Comparison of ENCODE assay signal across 8 mouse cellular contexts in genomic region chr15:32002950-32003422, GRCm38 (mm10).
DNase-seq lines count a peak whose midpoint lies in the region; ATAC-seq and TF ChIP-seq lines count a peak whose summit lies in the region.

No protein-coding gene starts in this region.

- no peak overlapping the region for H3K9ac ChIP-seq in forebrain, embryonic 15.5 days (replicated peaks)
- no peak overlapping the region for H3K9ac ChIP-seq in hindbrain, postnatal 0 days (replicated peaks; ENCODE audit: low read length)
- H3K9ac ChIP-seq in lung, embryonic 16.5 days (ENCODE audit: low read length): no peak overlapping the region

- peaks cover 31% of the 10 kb centered on the region for H3K4me1 ChIP-seq in forebrain, embryonic 15.5 days
- 0 out of 2 replicates have a peak, but pooled peaks cover 6% of the 10 kb centered on the region for H3K4me1 ChIP-seq in hindbrain, postnatal 0 days (ENCODE audit: insufficient read depth, low read length)
- peaks cover 8% of the 10 kb centered on the region for H3K4me1 ChIP-seq in lung, embryonic 16.5 days (replicated peaks; ENCODE audit: control insufficient read depth, insufficient read depth, low read length)

- H3K4me3 ChIP-seq in forebrain, embryonic 15.5 days: no peak overlapping the region
- no peak overlapping the region for H3K4me3 ChIP-seq in hindbrain, postnatal 0 days (ENCODE audit: low read length)
- no peak overlapping the region for H3K4me3 ChIP-seq in lung, embryonic 16.5 days (ENCODE audit: low read length)

- WGBS in forebrain, embryonic 15.5 days: 8% methylated on average over 2 of the region's 2 CpGs
- 23% methylated on average over 2 of the region's 2 CpGs for WGBS in hindbrain, postnatal 0 days
- 41% methylated on average over 2 of the region's 2 CpGs for WGBS in lung, embryonic 16.5 days

- peak; percentile 98 for ATAC-seq in forebrain, embryonic 15.5 days (replicated peaks)
- ATAC-seq in hindbrain, postnatal 0 days: peak; percentile 95
- ATAC-seq in lung, embryonic 16.5 days (ENCODE audit: low read depth): peak; percentile 74
- no peak for ATAC-seq in granulocyte monocyte progenitor cell, adult 5-6 weeks (replicated peaks; ENCODE audit: poor library complexity, severe bottlenecking)

- H3K9me3 ChIP-seq in forebrain, embryonic 15.5 days: no peaks in the 10 kb centered on the region
- H3K9me3 ChIP-seq in hindbrain, postnatal 0 days (ENCODE audit: low read length): no peaks in the 10 kb centered on the region
- no peaks in the 10 kb centered on the region for H3K9me3 ChIP-seq in lung, embryonic 16.5 days (ENCODE audit: control insufficient read depth, low read length)

- peak; percentile 36; the same call in 1 of the 2 replicates for TF ChIP-seq CTCF in hindbrain, postnatal 0 days (IDR thresholded peaks at IDR 0.05; ENCODE audit: low read depth)

- 0 out of 2 replicates have a peak overlapping the region, but pooled peaks have one; percentile 1 for H3K4me2 ChIP-seq in forebrain, embryonic 15.5 days (replicated peaks)
- H3K4me2 ChIP-seq in hindbrain, postnatal 0 days (ENCODE audit: low read depth, low read length): no peak overlapping the region
- H3K4me2 ChIP-seq in lung, embryonic 16.5 days (ENCODE audit: low read depth, low read length): no peak overlapping the region

- H3K27ac ChIP-seq in forebrain, embryonic 15.5 days (replicated peaks): peak overlapping the region; percentile 74
- H3K27ac ChIP-seq in hindbrain, postnatal 0 days: no peak overlapping the region
- no peak overlapping the region for H3K27ac ChIP-seq in lung, embryonic 16.5 days (ENCODE audit: low read length)

- DNase-seq in adrenal gland, postnatal 14 days: peak; percentile 18
- no peak for DNase-seq in adrenal gland, postnatal 4 days (ENCODE audit: low spot score in 2 of 2)
- peak; percentile 75 for DNase-seq in hindbrain, postnatal 0 days (ENCODE audit: low spot score)
- peak; percentile 13 for DNase-seq in skeletal muscle tissue, adult 2 months (ENCODE audit: low read depth, low spot score)
- DNase-seq in kidney, adult 11 months: no peak

- H3K27me3 ChIP-seq in forebrain, embryonic 15.5 days: no peaks in the 10 kb centered on the region
- no peaks in the 10 kb centered on the region for H3K27me3 ChIP-seq in hindbrain, postnatal 0 days (ENCODE audit: insufficient read depth, low read length)
- no peaks in the 10 kb centered on the region for H3K27me3 ChIP-seq in lung, embryonic 16.5 days (ENCODE audit: control insufficient read depth, insufficient read depth, low read depth, low read length)

- H3K36me3 ChIP-seq in forebrain, embryonic 15.5 days: no peaks in the 10 kb centered on the region
- no peaks in the 10 kb centered on the region for H3K36me3 ChIP-seq in hindbrain, postnatal 0 days (ENCODE audit: insufficient read depth, low read length)
- H3K36me3 ChIP-seq in lung, embryonic 16.5 days (ENCODE audit: control insufficient read depth, insufficient read depth, low read length): no peaks in the 10 kb centered on the region

Comparison
In these comparisons a context has a peak if more than half of its experiments do, and no peak if none do; other contexts are left out.
1. DNase-seq: peak in adrenal gland, postnatal 14 days (single experiment), hindbrain, postnatal 0 days (single experiment) and skeletal muscle tissue, adult 2 months (single experiment); none in adrenal gland, postnatal 4 days (0 of 2) and kidney, adult 11 months (single experiment).